ENCODE assay signal across 22 mouse cellular contexts in genomic region chr3:149353958-149354357, GRCm38 (mm10).
DNase-seq lines count a peak whose midpoint lies in the region; ATAC-seq lines count a peak whose summit lies in the region.
"Had no signal": no experiment of that assay in that cellular context is flagged by ENCODE, and none has a peak within 500 bp of the region (broad histone marks: within the 10 kb centered on the region; RNA-seq: fewer than 3 reads in every experiment).

No protein-coding gene starts in this region.

- no peak overlapping the region for H3K9ac ChIP-seq in heart, embryonic 16.5 days (ENCODE audit: low read length)
- no peak overlapping the region for H3K9ac ChIP-seq in intestine, embryonic 16.5 days (ENCODE audit: low read depth, low read length)
- H3K9ac ChIP-seq: embryonic facial prominence, embryonic 15.5 days; forebrain, embryonic 15.5 days; hindbrain, embryonic 12.5 days; kidney, embryonic 15.5 days; limb, embryonic 12.5 days; liver, embryonic 12.5 days had no signal

- H3K4me3 ChIP-seq in heart, embryonic 16.5 days (ENCODE audit: low read length): no peak overlapping the region
- no peak overlapping the region for H3K4me3 ChIP-seq in intestine, embryonic 16.5 days (ENCODE audit: low read length)
- H3K4me3 ChIP-seq: embryonic facial prominence, embryonic 15.5 days; forebrain, embryonic 15.5 days; hindbrain, embryonic 12.5 days; kidney, embryonic 15.5 days; limb, embryonic 12.5 days; liver, embryonic 12.5 days had no signal

- intact Hi-C loops in heart, postnatal 25 days (cut with DNase I): no loop called here

- peaks cover 32% of the 10 kb centered on the region for H3K4me1 ChIP-seq in heart, embryonic 16.5 days (ENCODE audit: control insufficient read depth, insufficient read depth, low read length)
- H3K4me1 ChIP-seq in intestine, embryonic 16.5 days (ENCODE audit: control insufficient read depth, insufficient read depth, low read length): no peaks in the 10 kb centered on the region; the same call in 1 of the 2 replicates
- H3K4me1 ChIP-seq: liver, embryonic 12.5 days had no signal

- H3K27me3 ChIP-seq in heart, embryonic 16.5 days (ENCODE audit: control insufficient read depth, insufficient read depth, low read length): no peaks in the 10 kb centered on the region
- no peaks in the 10 kb centered on the region for H3K27me3 ChIP-seq in intestine, embryonic 16.5 days (replicated peaks; ENCODE audit: control insufficient read depth, insufficient read depth, low read length)
- H3K27me3 ChIP-seq: embryonic facial prominence, embryonic 15.5 days; forebrain, embryonic 15.5 days; hindbrain, embryonic 12.5 days; kidney, embryonic 15.5 days; limb, embryonic 12.5 days; liver, embryonic 12.5 days had no signal

- peak; percentile 87 for ATAC-seq in heart, embryonic 16.5 days (replicated peaks; ENCODE audit: extremely low read depth, insufficient read depth, low FRiP score)
- ATAC-seq in intestine, embryonic 16.5 days: no peak
- ATAC-seq: forebrain, embryonic 15.5 days; liver, embryonic 12.5 days had no signal

- no peaks in the 10 kb centered on the region for H3K9me3 ChIP-seq in heart, embryonic 16.5 days (replicated peaks; ENCODE audit: control insufficient read depth, low read length)
- no peaks in the 10 kb centered on the region for H3K9me3 ChIP-seq in intestine, embryonic 16.5 days (ENCODE audit: control insufficient read depth, low read length)
- H3K9me3 ChIP-seq: embryonic facial prominence, embryonic 15.5 days; forebrain, embryonic 15.5 days; hindbrain, embryonic 12.5 days; kidney, embryonic 15.5 days; limb, embryonic 12.5 days; liver, embryonic 12.5 days had no signal

- 34% methylated on average over 5 of the region's 5 CpGs for WGBS in heart, embryonic 16.5 days
- WGBS in intestine, embryonic 16.5 days: 85% methylated on average over 5 of the region's 5 CpGs

- no peaks in the 10 kb centered on the region for H3K36me3 ChIP-seq in heart, embryonic 16.5 days (ENCODE audit: control insufficient read depth, insufficient read depth)
- no peaks in the 10 kb centered on the region for H3K36me3 ChIP-seq in intestine, embryonic 16.5 days (ENCODE audit: control insufficient read depth, insufficient read depth, low read length)
- H3K36me3 ChIP-seq: embryonic facial prominence, embryonic 15.5 days; forebrain, embryonic 15.5 days; hindbrain, embryonic 12.5 days; kidney, embryonic 15.5 days; limb, embryonic 12.5 days; liver, embryonic 12.5 days had no signal

- peak overlapping the region; percentile 97 for H3K27ac ChIP-seq in heart, embryonic 16.5 days (ENCODE audit: low read length)
- H3K27ac ChIP-seq in intestine, embryonic 16.5 days (ENCODE audit: low read length): no peak overlapping the region
- H3K27ac ChIP-seq: embryonic facial prominence, embryonic 15.5 days; forebrain, embryonic 15.5 days; hindbrain, embryonic 12.5 days; kidney, embryonic 15.5 days; limb, embryonic 12.5 days; liver, embryonic 12.5 days had no signal

- peak; percentile 28 for DNase-seq in adrenal gland, postnatal 10 days
- no peak for DNase-seq in adrenal gland, postnatal 14 days
- peak; percentile 62 to 74 for DNase-seq in heart, adult 18-20 months
- no peak for DNase-seq in heart, postnatal 25 days (ENCODE audit: low spot score)
- no peak for DNase-seq in layer of hippocampus, adult 8-10 months (ENCODE audit: low spot score in 2 of 2)
- no peak for DNase-seq in liver
- DNase-seq: cerebellum, adult 8-10 months; cerebellum, postnatal 36 days; embryo, embryonic 11 days; kidney, adult 11 months; kidney, postnatal 36 days; lung, adult 18-20 months; lung, postnatal 10 days had no signal

- no peak overlapping the region for H3K4me2 ChIP-seq in heart, embryonic 16.5 days (ENCODE audit: low read depth, low read length)
- H3K4me2 ChIP-seq in intestine, embryonic 16.5 days (ENCODE audit: low read depth, low read length): no peak overlapping the region
- H3K4me2 ChIP-seq: embryonic facial prominence, embryonic 15.5 days; forebrain, embryonic 15.5 days; hindbrain, embryonic 12.5 days; kidney, embryonic 15.5 days; limb, embryonic 12.5 days; liver, embryonic 12.5 days; midbrain, embryonic 11.5 days had no signal

Comparison
In these comparisons a context has a peak if more than half of its experiments do, and no peak if none do; other contexts are left out.
1. DNase-seq: peak in adrenal gland, postnatal 10 days (single experiment) and heart, adult 18-20 months (2 of 2); none in adrenal gland, postnatal 14 days (single experiment), heart, postnatal 25 days (single experiment), layer of hippocampus, adult 8-10 months (0 of 2) and liver (single experiment).